Mouse (Mus musculus) embryonic fibroblast, embryonic 13.5 days (primary cell): ENCODE measurements around the gene Otulin.

Experiments used
- CTCF ChIP-seq: IDR thresholded peaks from 2 replicates; pipeline ENCODE4 v1.5.1; 2011; ENCODE audit warnings: mild to moderate bottlenecking, control low read depth, low read length, moderate library complexity, borderline replicate concordance; ENCODE audit not compliant: insufficient read depth
- POLR2A ChIP-seq: IDR thresholded peaks from 2 replicates; pipeline ENCODE4 v1.6.1; 2011; ENCODE audit warnings: low read depth, mild to moderate bottlenecking, control low read depth, low read length, moderate library complexity

GRCm38 (mm10) chr15:27661696-27662095 is 31.2 kb upstream of the Otulin start:
- TF ChIP-seq CTCF (no peak), POLR2A (no peak)
